Comparison of ENCODE assay signal across 8 mouse cellular contexts in the genomic region with DNA sequence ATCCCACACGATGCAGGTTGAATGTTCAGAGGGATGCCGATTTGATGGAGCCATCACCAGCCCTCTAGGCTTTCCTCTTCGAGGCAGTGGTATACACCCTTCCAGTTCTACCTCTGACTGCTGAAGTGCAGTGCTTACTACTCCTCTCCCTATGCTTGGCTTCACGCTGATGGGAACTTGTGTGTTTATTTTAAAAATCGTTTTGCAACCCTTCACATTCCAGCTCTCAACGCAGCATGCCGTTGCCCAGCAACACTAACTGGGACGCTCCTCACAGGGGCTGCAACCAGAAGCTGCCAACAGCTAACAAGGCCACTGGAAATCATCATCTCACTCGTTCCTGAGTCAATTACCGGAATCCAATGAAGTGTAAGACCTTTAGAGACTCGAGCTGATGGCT.
DNase-seq lines count a peak whose midpoint lies in the region; ATAC-seq and TF ChIP-seq lines count a peak whose summit lies in the region.

No protein-coding gene starts in this region.

- H3K27ac ChIP-seq in midbrain, embryonic 14.5 days (replicated peaks; ENCODE audit: low read depth, low read length), result no peak overlapping the region
- H3K27ac ChIP-seq in midbrain, embryonic 11.5 days (ENCODE audit: low read depth, low read length), result no peak overlapping the region
- peak overlapping the region; percentile 56 for H3K27ac ChIP-seq in layer of hippocampus, adult 2 months
- no peak overlapping the region for H3K27ac ChIP-seq in midbrain, embryonic 15.5 days

- H3K36me3 ChIP-seq in midbrain, embryonic 14.5 days (ENCODE audit: control insufficient read depth, insufficient read depth, low read length), result no peaks in the 10 kb centered on the region
- H3K36me3 ChIP-seq in midbrain, embryonic 11.5 days (ENCODE audit: control insufficient read depth, insufficient read depth, low read length), result no peaks in the 10 kb centered on the region
- H3K36me3 ChIP-seq in midbrain, embryonic 15.5 days (replicated peaks), result no peaks in the 10 kb centered on the region

- no peaks in the 10 kb centered on the region for H3K4me1 ChIP-seq in midbrain, embryonic 14.5 days (ENCODE audit: control insufficient read depth, insufficient read depth, low read length)
- no peaks in the 10 kb centered on the region for H3K4me1 ChIP-seq in midbrain, embryonic 11.5 days (ENCODE audit: control insufficient read depth, insufficient read depth, low read length)
- no peaks in the 10 kb centered on the region for H3K4me1 ChIP-seq in midbrain, embryonic 15.5 days

- no peak for TF ChIP-seq CTCF in layer of hippocampus, adult 2 months (conservative IDR thresholded peaks at IDR 0.05)

- H3K4me3 ChIP-seq in midbrain, embryonic 14.5 days (replicated peaks; ENCODE audit: low read depth, low read length), result no peak overlapping the region
- no peak overlapping the region for H3K4me3 ChIP-seq in midbrain, embryonic 11.5 days (ENCODE audit: low read depth, low read length)
- H3K4me3 ChIP-seq in layer of hippocampus, adult 2 months, result peak overlapping the region; percentile 44
- H3K4me3 ChIP-seq in midbrain, embryonic 15.5 days, result no peak overlapping the region

- H3K4me2 ChIP-seq in midbrain, embryonic 14.5 days (ENCODE audit: low read length), result no peak overlapping the region
- H3K4me2 ChIP-seq in midbrain, embryonic 11.5 days, result no peak overlapping the region
- H3K4me2 ChIP-seq in midbrain, embryonic 15.5 days, result no peak overlapping the region

- no peak overlapping the region for H3K9ac ChIP-seq in midbrain, embryonic 14.5 days (replicated peaks; ENCODE audit: low read length)
- H3K9ac ChIP-seq in midbrain, embryonic 11.5 days (ENCODE audit: low read length), result no peak overlapping the region
- no peak overlapping the region for H3K9ac ChIP-seq in midbrain, embryonic 15.5 days

- DNase-seq in adrenal gland, postnatal 10 days, result peak; percentile 10
- DNase-seq in adrenal gland, adult (ENCODE audit: inconsistent age in 2 of 2, low spot score in 1 of 2), result no peak
- peak; percentile 37 for DNase-seq in midbrain, embryonic 14.5 days
- DNase-seq in midbrain, embryonic 11.5 days (ENCODE audit: low spot score, missing footprints), result no peak
- DNase-seq in layer of hippocampus, adult 2 months (ENCODE audit: low spot score in 2 of 2), result peak; percentile 42 to 45
- no peak for DNase-seq in B cell, adult 2 months

- peak; percentile 31; the same call in 1 of the 2 replicates for ATAC-seq in midbrain, embryonic 14.5 days (ENCODE audit: low FRiP score, low TSS enrichment)
- no peak for ATAC-seq in midbrain, embryonic 11.5 days (ENCODE audit: low FRiP score)
- peak; percentile 71; the same call in 1 of the 2 replicates for ATAC-seq in midbrain, embryonic 15.5 days (replicated peaks)
- ATAC-seq in monocyte, adult 5-6 weeks (replicated peaks; ENCODE audit: insufficient number of reproducible peaks, low FRiP score, low TSS enrichment, poor library complexity, severe bottlenecking), result no peak

- H3K9me3 ChIP-seq in midbrain, embryonic 14.5 days (ENCODE audit: control insufficient read depth, low read length), result no peaks in the 10 kb centered on the region
- no peaks in the 10 kb centered on the region for H3K9me3 ChIP-seq in midbrain, embryonic 11.5 days (ENCODE audit: control insufficient read depth, low read length)
- no peaks in the 10 kb centered on the region for H3K9me3 ChIP-seq in midbrain, embryonic 15.5 days

- no peaks in the 10 kb centered on the region for H3K27me3 ChIP-seq in midbrain, embryonic 14.5 days (ENCODE audit: control insufficient read depth, insufficient read depth, low read length)
- no peaks in the 10 kb centered on the region for H3K27me3 ChIP-seq in midbrain, embryonic 11.5 days (ENCODE audit: control insufficient read depth, insufficient read depth, low read length)
- H3K27me3 ChIP-seq in midbrain, embryonic 15.5 days (replicated peaks), result no peaks in the 10 kb centered on the region

- WGBS in midbrain, embryonic 14.5 days, result 66% methylated on average over 11 of the region's 11 CpGs
- WGBS in midbrain, embryonic 11.5 days, result 64% methylated on average over 11 of the region's 11 CpGs
- WGBS in midbrain, embryonic 15.5 days, result 52% methylated on average over 11 of the region's 11 CpGs

Comparison
In these comparisons a context has a peak if more than half of its experiments do, and no peak if none do; other contexts are left out.
1. DNase-seq: peak in adrenal gland, postnatal 10 days (single experiment), midbrain, embryonic 14.5 days (single experiment) and layer of hippocampus, adult 2 months (2 of 2); none in adrenal gland, adult (0 of 2), midbrain, embryonic 11.5 days (single experiment) and B cell, adult 2 months (0 of 2).
2. ATAC-seq: peak in midbrain, embryonic 14.5 days (single experiment) and midbrain, embryonic 15.5 days (single experiment); none in midbrain, embryonic 11.5 days (single experiment) and monocyte, adult 5-6 weeks (single experiment).